Mouse (Mus musculus) thymus, postnatal 4 days (tissue): Measurements from ENCODE around the gene Yif1a.

ENCODE experiments used
- DNase-seq: peaks from one replicate; pipeline ENCODE4 v3.0.0; 2021

The Yif1a gene

DNA sequence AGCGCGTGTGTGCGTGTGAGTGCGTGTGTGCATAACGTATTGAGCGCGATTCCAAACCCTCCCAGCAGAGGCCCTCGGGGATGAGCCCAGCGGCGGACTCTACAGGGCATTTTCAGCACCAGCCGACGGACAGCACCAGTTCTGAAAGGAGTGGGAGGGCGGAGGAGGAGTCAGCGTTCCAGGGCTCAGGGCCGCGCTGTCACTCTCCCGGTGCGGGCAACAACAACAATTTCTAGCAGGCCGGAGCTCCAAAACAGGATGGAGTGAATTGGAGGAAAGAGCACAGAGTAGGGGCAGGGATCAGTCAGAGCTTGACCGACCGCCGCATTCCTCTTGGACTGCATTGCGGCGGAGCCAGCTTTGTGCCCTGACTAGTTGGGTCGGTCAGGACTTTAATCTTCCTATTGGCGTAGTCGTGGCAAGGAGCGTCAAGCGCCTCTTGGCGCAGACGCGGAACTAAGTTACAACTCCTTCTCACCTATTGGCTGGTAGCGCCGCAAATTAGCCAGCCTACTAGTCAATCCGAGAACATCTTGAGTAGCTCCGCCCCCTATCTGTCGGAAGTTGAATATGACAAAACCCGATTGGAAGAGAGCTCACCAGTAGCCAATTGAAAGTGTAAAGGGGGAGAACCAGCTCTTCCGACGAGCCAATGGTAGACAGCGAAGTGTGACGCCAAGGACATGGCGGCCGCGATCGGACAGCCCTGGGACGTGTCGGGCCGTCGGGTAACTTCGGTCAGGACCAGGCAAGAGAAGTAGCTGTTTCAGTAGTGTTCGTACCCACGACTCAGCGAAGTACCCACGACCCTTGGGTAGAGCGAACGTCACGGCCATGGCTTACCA is at the start of gene Yif1a:
TSS of gene Yif1a (plus strand) at position 655 of the 845 bp plus-strand sequence.
- peak; percentile 95 for DNase-seq

DNA sequence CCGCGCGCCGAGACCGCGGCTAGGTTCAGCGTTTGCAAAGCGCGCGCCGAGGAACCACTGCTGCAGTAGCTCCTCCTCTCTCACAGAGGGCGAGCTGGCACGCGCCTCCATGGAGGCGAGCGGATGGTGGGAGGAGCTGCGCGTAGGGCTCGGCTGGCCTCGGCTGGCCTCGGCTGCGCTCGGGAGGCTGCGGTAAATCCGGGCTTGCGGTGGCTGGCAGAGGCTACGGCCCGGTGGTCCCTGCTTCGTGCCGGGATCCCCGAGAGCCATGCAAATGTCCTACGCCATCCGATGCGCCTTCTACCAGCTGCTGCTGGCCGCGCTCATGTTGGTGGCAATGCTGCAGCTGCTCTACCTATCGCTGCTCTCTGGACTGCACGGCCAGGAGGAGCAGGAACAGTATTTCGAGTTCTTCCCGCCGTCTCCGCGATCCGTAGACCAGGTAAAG is 49.6 kb upstream of the Yif1a start, which contains the start of the genes B4gat1 and AC124502.3:
TSS of gene B4gat1 (plus strand) at position 118 of the 448 bp plus-strand sequence.
TSS of gene AC124502.3 (plus strand) at position 183 of the 448 bp plus-strand sequence.
- peak; percentile 91 for DNase-seq

DNA sequence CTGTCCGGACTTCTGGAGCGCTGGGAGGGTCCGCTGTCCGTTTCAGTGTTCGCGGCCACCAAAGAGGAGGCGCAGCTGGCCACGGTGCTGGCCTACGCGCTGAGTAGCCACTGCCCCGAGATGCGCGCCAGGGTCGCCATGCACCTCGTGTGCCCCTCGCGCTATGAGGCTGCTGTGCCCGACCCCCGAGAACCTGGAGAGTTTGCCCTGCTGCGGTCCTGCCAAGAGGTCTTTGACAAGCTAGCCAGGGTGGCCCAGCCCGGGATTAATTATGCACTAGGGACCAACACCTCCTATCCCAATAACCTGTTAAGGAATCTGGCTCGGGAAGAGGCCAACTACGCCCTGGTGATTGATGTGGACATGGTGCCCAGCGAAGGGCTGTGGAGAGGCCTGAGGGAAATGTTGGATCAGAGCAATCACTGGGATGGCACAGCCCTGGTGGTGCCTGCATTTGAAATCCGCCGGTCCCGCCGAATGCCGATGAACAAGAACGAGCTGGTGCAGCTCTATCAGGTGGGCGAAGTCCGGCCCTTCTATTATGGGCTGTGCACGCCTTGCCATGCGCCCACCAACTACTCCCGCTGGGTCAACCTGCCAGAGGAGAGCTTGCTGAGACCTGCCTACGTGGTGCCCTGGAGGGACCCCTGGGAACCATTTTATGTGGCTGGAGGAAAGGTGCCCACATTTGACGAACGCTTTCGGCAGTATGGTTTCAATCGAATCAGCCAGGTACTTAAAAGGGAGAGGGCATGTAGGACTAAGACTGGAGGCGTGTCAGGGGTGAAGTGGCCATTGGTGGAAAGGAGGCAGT is 48.8 kb upstream of the Yif1a start:
- DNase-seq: peak; percentile 37

DNA sequence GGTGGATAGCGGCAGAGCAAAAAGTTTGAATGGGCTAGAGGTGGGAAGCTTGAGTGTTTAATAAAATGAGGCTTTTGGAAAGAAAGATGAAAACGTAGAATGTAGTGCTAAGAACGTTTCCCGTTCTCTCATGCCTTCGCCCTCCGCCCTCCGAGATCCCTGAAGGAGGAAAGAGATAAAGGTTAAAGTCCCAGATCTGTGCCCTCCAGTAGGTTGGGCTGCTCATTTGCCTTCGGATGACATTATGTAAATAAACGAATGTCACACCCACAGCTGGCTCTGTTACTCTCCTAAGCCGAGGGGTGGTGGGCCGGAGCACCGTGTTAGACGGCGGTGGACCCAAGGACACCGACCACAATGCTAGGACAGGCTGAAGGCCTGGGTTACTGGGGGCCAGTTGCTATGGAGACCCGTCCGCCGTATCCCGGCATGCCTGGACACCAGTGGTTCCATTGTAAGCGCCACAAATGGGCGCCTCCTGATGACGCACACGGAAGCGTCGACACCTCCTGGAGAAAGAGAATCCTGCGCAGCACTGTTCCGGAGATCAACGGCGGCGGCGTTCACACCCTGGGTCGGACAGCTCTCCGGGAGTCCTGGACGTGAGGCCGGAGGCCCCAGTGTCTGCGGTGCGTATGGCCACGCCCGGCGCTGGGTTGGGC is 47.3 kb upstream of the Yif1a start, which contains the start of gene Brms1:
TSS of gene Brms1 (plus strand) at position 493 of the 662 bp plus-strand sequence.
- DNase-seq: peak; percentile 89

DNA sequence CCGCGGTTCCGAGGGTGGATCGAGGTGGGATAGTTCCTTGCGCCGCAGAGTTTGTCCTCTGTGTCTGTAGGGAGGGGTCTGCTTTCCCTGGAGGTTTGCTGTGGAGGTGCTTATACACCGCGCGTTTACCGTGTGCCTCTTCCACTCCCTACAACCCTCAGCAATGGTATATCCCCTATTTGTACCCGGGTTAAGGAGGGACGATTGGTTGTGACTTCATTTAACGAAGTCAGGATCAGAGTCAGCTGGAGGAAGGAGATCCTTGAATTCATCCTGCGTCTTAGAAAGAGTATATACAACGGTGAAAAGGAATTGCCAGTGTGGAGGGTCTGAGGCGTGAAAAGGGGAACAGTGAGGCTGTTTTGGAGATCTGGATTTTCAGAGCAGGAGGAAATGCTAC is 46.8 kb upstream of the Yif1a start:
- no peak for DNase-seq

DNA sequence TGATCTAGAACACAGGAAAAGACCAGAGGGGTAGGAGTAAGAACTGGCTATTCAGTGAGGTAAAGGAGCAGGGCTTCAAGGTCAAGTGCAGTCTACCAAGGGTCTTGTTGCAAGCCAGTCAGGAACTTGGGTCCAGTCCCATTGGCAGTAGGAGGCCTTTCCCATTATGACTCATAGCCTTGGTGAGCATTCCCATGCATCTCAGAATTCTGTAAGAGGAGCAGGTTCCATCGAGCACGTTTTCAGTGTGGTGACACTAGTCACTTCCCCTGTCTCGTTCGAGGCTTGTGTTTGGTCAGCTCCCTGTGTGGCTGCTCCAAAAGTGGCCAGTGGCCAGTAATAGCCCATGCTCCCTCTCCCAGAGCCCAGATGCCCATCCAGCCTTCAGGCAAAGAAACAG is 42.8 kb upstream of the Yif1a start:
- DNase-seq: no peak

DNA sequence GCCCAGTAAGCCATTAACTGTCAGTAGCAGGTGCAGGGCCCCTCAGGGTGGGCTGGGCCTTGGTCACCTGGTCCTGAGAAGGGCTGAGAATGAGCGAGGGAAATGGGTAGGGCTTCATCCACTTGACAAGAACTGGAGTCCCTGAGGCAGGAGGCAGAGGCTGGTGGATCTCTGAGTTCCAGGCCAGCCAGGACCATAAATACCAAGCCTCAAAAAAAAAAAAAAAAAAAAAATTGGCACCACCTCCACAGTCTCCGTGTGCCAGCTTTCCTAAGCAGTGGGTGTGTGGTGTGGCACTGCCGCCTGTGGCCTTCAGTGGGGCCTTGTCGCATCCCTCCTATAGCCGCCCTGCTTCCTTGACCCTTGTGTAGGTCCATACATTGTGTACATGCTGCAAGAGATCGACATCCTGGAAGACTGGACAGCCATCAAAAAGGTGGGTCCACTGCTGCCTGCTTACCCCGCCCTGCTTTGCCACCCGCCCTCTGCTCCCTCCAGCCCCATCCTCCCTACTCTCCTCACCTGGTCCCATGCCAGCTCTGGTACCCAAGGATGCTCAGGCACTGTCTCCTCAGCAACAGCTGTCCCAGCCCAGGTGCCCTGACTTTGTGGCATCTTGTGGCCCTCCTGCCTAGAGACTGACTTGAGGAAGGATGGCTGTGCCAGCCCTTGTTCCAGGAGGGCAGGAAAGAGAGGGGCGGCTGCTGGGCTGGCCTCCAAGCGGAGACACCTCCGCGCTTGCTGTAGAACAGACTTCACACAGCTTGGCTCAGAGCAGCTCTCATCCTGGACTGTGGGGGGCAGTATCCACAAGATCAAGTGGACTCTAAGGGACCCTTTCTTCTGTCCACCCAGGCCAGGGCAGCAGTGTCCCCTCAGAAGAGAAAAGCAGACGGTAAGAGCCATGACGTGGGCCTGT is 39.9 kb upstream of the Yif1a start:
- DNase-seq: no peak

DNA sequence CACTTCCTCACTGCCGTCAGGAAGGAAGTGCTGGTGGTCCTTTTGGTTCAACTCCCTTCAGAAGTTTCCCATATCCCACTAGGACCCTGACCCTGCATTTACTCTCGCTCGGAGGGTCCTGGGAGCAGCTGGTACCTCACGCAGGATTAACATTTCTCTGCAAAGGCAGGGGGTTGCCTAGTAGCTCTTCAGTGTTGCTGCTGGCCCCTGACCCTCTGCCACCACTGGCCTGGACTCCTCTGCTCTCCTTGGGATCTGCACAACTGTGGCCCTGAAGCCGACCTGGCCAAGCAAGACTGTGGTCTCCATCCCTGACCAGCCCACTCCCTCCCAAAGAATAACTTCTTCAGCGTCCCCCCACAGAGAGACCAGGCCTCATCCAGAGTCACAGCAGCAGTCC is 39.0 kb upstream of the Yif1a start:
- no peak for DNase-seq

DNA sequence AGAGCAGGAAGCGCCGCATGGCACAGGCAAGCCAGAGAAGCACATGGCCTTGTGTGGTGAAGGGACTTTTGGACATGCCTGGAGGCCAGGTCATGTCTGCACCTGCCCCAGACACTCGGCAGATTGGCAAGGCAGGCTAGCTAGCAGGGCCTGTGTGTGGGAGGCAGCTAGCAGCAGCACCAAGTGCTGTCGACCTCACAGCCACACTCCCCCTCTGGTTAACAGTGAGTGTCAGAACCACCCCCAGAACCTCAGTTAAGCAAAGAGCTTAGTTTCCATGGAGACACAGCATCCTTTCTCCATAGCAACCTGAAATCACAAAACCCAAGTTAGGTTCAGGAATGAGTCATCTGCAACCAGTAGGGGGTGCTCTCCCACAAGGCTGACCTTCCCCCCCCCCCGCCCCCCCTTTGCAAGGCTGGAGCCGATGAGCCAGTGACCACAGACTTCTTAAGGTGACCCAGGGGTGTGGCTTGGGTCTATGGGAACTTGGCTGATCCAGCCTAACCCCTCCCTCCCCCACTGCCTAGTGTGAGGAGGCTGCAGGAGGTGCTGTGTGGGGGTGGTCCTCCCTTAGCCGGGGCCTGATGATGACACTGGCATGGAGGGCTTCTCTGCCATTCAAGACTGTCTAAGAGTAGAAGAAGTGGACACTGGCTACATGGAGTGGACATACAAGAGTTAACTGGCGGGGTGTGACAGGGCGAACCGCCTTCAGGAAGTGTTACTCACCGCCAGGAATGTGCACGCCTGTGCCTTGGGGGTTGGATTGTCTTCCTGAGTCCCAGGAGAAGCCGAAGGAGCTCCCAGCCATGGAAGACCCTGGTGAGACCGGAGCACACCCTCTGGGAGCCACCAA is 38.1 kb upstream of the Yif1a start, which contains the start of gene Rin1:
TSS of gene Rin1 (plus strand) at position 435 of the 859 bp plus-strand sequence.
- DNase-seq: no peak

DNA sequence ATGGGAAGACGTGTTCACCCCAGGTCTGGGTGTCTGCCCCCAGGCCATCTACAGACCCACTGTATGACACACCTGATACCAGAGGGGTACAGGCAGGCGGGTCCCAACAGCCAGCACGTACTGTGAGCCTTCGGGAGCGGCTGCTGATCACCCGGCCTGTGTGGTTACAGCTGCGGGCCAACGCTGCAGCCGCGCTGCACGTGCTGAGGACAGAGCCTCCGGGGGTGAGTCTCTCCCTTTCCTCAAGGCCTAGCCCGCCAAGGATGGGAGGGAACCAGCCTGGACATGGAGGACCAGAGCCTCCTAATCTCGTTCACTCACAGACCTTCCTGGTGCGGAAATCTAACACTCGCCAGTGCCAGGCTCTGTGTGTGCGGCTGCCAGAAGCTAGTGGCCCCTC is 37.3 kb upstream of the Yif1a start:
- DNase-seq: no peak

DNA sequence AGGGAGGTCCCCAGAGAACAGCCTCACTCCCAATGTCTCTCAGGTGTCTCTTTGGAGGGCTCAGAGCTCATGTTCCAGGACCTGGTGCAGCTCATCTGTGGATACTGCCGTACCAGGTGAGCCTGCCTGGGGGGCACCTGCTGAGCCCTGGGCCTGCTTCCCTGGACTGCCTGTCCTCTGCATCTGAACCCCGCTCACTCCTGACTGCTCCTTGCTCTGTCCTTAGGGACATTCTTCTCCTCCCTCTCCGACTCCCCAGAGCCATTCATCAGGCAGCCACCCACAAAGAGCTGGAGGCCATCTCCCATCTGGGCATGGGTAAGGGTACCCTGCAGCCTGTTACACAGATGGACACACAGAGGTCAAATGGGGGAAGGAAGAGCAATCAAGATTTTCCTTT is 36.8 kb upstream of the Yif1a start:
- DNase-seq: no peak

DNA sequence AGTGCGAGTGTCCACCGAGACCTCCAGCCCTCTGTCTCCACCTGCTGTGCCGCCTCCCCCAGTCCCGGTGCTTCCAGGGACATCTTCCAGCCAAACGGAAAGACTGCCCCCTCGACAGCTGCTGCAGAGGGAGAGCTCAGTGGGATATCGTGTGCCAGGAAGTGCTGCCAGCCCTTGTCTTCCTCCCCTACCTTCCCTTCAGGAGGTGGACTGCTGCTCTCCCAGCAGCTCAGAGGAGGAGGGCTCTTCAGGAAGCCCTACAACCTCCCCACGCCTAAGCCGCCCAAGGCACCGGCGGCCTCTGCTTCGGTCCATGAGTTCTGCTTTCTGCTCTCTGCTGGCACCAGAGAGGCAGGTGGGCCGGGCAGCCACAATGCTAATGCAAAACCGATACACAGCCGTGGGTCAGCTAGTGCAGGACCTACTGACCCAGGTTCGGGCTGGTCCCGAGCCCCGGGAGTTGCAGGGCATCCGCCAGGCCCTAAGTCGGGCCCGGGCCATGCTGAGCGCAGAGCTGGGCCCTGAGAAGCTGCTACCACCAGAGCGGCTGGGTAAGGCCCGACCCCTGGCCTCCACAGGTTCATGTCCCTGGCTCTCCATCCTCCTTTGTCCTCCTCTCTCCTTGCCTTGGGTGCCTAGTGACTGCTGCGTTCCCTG is 36.0 kb upstream of the Yif1a start:
- DNase-seq: no peak

DNA sequence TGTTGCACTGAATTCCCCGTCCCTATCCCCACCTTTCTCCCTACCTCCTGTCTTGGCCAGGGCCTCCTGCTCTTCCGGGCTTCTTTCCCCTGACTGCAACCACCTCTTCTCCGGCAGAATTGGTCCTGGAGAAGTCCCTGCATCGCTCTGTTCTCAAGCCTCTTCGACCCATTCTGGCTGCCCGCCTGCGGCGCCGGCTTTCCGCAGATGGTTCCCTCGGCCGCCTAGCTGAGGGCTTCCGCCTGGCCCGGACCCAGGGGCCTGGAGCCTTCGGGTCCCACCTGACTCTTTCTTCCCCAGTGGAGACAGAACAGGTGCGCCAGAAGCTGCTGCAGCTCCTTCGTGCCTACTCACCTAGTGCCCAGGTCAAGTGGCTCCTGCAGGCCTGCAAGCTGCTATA is 35.5 kb upstream of the Yif1a start:
- no peak for DNase-seq

DNA sequence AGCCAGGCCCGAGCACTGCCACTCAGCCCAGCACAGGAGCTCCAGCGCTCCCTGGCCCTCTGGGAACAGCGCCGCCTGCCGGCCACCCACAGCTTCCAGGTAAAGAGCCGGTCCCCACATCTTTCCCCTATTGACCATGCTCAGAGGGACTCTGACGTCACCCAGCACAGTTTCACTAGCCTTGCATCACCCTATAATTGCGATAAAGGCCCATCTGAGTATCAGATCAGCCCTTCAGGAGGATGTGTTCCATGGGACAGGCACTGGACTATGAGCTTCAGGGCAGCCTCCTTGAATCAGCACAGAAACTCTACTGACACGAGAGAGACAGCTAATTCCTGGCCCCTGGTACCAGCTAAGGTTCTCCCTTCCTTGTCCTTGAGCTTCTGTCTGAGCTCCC is 34.4 kb upstream of the Yif1a start:
- DNase-seq: peak; percentile 82

DNA sequence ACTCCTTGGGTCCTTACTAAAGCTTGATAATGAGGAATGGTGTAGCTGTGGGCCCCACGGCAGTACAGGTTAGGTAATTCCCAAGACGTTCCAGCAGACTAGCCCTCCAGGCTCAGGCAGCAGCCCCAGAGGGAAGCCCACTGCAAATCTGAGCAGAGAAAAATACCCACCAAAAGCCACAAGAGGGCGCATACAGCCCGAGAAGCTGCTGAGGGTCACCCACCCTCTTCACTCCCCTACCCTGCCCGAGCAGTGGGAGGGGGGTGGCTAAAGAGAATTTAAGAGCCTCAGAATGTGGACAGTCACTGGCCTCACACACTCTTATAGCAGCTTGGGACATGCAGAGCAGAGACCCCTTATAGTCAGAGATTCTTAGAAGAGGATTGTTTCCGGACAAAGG is 32.1 kb upstream of the Yif1a start:
- peak; percentile 56 for DNase-seq

DNA sequence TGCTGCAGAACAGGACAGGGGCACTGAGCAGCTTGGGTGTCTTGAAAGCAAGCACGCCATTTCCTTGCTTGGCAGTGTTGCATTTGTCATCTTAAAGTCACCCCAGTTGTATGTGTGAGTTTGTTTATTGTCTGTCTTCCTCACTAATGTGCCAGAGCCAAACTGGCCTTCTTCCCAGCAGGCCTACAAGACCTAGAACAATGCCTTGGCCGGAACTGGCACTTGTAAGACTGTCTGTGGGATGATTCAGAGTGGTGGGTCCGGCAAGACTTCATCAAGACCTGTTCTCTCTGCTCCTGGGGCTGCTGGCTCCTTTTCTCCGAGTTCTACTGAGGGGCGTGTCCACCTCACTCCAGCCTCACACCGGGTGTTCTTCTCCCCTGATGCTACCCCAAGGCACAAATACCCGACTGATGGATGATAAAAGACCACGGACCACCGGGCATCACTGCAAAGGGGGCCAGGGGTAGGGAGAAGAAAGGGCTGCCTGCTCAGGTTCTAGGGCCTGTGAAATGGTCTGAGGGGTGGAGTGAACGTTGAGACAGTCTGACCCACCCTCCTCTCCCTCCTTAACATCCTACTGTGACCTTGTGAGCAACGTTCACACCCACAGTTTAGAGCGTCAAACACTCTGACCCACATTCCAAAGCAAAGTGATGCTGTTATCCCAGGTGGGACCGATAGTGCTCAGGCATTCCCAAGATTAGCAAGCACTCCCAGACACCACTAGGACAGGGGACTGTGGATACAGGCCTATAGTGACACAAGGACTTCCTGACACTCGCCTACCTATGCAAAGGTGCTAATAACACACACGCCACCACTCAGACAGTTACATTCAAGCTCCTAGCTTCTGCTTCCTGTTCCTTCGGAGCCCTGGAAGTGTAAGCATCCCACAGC is 30.2 kb upstream of the Yif1a start:
- DNase-seq: no peak

DNA sequence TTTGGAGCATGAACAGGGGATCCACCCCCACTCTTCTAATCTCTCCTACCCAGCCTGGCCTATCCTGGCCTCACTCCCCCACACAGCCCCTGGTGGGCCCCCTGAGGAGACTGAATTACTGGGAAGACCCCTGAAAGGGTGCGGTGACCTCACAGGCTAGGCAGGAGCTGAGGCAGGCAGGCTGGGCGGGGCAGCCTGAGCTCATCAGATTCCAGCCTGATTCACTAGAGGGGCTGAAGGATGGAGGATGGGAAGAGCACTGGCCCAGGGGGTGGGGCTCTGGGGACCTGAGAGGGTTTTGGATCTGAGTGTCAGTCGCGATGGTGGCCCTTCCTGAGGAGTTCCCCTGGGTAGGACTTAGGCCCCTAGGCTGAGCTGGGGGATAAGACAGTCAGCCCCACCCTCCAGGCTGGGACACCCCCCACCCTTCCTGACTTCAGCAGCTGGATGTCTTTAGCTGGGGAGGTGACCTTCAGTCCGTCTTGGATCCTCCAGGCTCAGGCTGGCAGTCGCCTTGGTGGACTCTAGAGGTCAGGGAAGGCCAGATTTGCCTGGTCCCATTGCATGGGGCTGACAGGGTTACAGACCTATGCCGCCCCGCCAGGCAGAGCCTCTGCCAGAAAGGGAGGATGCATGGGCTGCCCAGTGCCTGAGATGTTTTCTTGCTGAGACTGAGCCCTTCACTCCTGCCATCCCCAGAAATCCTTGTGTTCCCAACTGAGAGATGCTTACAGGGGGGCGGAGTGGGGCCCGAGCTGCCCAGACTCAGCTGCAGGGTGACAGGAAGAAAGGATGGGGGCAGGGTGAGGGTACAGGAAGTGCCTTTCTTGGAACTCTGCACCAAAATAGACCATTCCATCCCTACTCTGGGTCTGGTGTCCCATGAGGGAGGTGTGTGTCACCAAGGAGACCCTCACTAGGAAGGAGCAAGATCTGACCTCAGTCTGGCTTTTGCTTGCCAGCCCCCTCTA is 29.3 kb upstream of the Yif1a start:
- no peak for DNase-seq
